Mouse (Mus musculus) small intestine, adult 2 months (tissue): Measurements from ENCODE around the gene Klhl26.

ENCODE experiments used
- CTCF ChIP-seq: fragments of 200-500 bp; IDR thresholded peaks from 2 replicates; pipeline ENCODE4 v1.5.1; 2012; ENCODE audit warnings: low read depth, mild to moderate bottlenecking, control low read depth, inconsistent platforms, low read length, moderate library complexity, mixed read lengths; ENCODE audit not compliant: insufficient replicate concordance, insufficient read length; ENCODE audit errors: extremely low read depth
- POLR2A ChIP-seq: fragments of 200-500 bp; IDR thresholded peaks from 2 replicates; pipeline ENCODE4 v1.6.1; 2012; ENCODE audit warnings: low read depth, mild to moderate bottlenecking, control low read depth, inconsistent platforms, low read length, moderate library complexity

DNA sequence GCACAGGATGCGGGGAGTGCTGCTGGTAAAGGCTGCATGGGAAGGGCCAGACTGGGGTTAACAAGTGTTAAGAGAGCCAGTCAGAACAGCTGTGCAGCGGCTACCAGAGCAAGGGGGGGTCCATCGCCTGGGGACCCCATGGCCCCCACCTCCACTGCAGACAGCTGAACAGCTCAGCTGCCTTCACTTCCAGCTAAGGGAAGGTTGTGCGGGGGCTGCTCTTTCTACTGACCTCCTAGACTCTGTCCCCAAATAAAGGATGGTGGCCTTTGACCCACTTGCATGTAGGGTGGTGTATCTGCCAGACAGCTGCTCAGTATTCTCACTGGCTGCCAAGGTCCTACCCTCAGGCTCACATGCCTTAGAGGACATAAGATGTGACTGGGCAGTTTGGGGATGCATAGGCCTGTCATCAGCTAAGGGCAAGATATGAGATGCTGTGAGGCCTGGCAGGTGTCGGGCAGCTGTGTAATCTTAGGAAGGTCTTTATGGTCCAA, 9.5 kb downstream of the Klhl26 start:
- TF ChIP-seq CTCF (no peak), POLR2A (no peak)
